22 mouse cellular contexts compared by ENCODE assay signal in the genomic region with DNA sequence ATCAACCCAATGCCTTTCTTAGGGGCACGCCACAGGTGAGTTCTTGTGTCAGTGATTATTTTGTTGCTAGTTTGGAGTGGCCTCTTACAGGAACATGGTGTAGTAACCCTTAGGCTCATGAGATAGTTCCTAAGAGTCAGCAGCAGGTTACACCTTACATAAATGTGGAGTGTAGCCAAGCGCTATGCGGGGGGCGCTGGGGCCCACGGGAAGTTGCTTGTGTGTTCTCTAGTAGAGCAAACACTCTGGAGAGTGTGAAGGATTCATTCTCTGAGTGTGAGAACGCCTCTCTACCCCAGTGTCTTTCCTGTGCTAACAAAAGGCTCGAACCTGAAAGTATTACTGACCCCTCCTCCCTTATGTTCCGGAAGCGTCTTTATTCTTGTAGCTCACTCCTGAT.
"Had no signal": no experiment of that assay in that cellular context is flagged by ENCODE, and none has a peak within 500 bp of the region (broad histone marks: within the 10 kb centered on the region; RNA-seq: fewer than 3 reads in every experiment).

No protein-coding gene starts in this region.

- H3K4me3 ChIP-seq: limb, embryonic 12.5 days; limb, embryonic 15.5 days; megakaryocyte, embryonic 14.5 days; midbrain, embryonic 10.5 days; neural tube, embryonic 12.5 days; neural tube, embryonic 15.5 days had no signal

- ATAC-seq: inflammation-experienced regulatory T-cells, adult 6 months; intestine, embryonic 16.5 days; liver, postnatal 0 days had no signal

- DNase-seq: kidney, adult 18-20 months; kidney, adult 9 months; kidney, postnatal 14 days; kidney, postnatal 4 days; left cerebral cortex, postnatal 4 days; liver, postnatal 0 days; midbrain, embryonic 14.5 days; right cerebral cortex, adult 18-20 months; right cerebral cortex, postnatal 25 days; spleen, adult 18-20 months; thymus, adult 18-20 months; thymus, postnatal 36 days had no signal

- H3K4me2 ChIP-seq: limb, embryonic 12.5 days; limb, embryonic 15.5 days; liver, embryonic 11.5 days; neural tube, embryonic 12.5 days; neural tube, embryonic 15.5 days had no signal

- H3K9me3 ChIP-seq: limb, embryonic 12.5 days; limb, embryonic 15.5 days; megakaryocyte, embryonic 14.5 days; midbrain, embryonic 10.5 days; neural tube, embryonic 12.5 days; neural tube, embryonic 15.5 days had no signal

- H3K4me1 ChIP-seq: limb, embryonic 12.5 days; limb, embryonic 15.5 days; midbrain, embryonic 10.5 days had no signal

- H3K27ac ChIP-seq: limb, embryonic 12.5 days; limb, embryonic 15.5 days; liver, embryonic 14.5 days; midbrain, embryonic 10.5 days; neural tube, embryonic 12.5 days; neural tube, embryonic 15.5 days had no signal

- H3K27me3 ChIP-seq: limb, embryonic 12.5 days; limb, embryonic 15.5 days; megakaryocyte, embryonic 14.5 days; neural tube, embryonic 12.5 days; neural tube, embryonic 15.5 days had no signal

- H3K9ac ChIP-seq: limb, embryonic 12.5 days; limb, embryonic 15.5 days; liver, embryonic 14.5 days; liver, postnatal 0 days; neural tube, embryonic 12.5 days; neural tube, embryonic 15.5 days had no signal
